Mouse (Mus musculus) CH12.LX (cell line): Measurements from ENCODE around the gene Fbxl14.

Experiments used
- CTCF ChIP-seq, 2 experiments: IDR thresholded peaks in 1 of 2; conservative IDR thresholded peaks in 1 of 2; 2 replicates each; pipeline ENCODE4 v1.5.1; 2011 to 2012; ENCODE audit warnings: low read depth in 2 of 2, low read length in 2 of 2, improper control_type of control experiment in 1 of 2, inconsistent platforms in 1 of 2, mild to moderate bottlenecking in 1 of 2, moderate library complexity in 1 of 2
- ELF1 ChIP-seq: IDR thresholded peaks from 2 replicates; pipeline ENCODE4 v1.6.1; 2014; ENCODE audit warnings: low read depth, mild to moderate bottlenecking, inconsistent platforms, low read length, improper control_type of control experiment
- POLR2A ChIP-seq: IDR thresholded peaks from 2 replicates; pipeline ENCODE4 v1.6.1; 2011; ENCODE audit warnings: low read depth, mild to moderate bottlenecking, improper control_type of control experiment, low read length
- USF1 ChIP-seq: IDR thresholded peaks from 2 replicates; pipeline ENCODE4 v1.6.1; 2014; ENCODE audit warnings: low read depth, mild to moderate bottlenecking, inconsistent platforms, low read length, improper control_type of control experiment

DNA sequence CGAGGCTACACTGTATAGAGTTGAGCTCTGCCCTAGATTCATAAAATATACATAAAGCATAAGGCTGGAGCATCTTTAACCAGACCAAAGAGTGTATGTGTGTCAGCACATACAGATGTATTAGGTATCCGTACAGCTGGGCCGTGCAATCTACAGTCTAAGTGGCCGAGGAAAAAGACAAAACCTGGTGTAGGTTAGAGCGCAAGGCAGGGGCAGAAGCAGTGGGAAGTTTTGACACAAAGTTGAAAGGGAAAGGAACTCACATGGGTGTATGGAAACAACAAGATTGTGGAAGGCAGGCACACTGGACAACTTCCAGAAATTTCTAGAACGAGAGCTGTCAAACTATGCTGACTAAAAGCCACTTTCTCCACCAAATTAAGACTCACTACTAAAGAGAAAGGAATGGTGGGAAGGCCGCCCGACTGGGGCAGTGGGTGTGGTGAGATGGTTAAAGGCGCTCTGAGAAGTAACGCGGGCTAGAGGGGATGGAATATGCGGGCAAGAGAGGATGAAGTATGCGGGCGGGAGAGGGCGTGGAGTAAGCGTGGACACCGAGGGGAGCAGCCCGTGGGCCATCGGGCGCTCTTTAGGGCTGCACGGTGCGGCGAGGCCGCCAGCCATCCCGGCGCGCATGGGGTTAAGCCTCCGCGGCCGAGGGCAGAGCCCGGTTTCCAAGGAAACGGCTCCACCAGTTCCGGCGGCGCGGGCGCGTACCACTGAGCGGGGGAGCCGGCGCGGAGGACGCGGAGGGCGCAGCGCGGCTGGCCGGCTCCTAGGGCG, 717 bp upstream of the Fbxl14 start:
- TF ChIP-seq CTCF (conservative IDR thresholded peaks at IDR 0.05 in 1 of 2, IDR thresholded peaks at IDR 0.05 in 1 of 2; ENCODE audit: low read depth in 2 of 2, low read length in 2 of 2) (no peak), ELF1 (peak; percentile 58), POLR2A (peak; percentile 59), USF1 (no peak)
